Mouse (Mus musculus) thymus, adult 2 months (tissue): ENCODE data around the gene Cd83.

Source experiments
- CTCF ChIP-seq: fragments of 200-500 bp; IDR thresholded peaks from 2 replicates; pipeline ENCODE4 v1.5.1; 2012; ENCODE audit warnings: mild to moderate bottlenecking, control low read depth, low read length, moderate library complexity, borderline replicate concordance; ENCODE audit not compliant: control insufficient read depth, poor library complexity, insufficient read depth; ENCODE audit errors: extremely low read depth
- POLR2A ChIP-seq: fragments of 200-500 bp; IDR thresholded peaks from 2 replicates; pipeline ENCODE4 v1.6.1; 2012; ENCODE audit warnings: mild to moderate bottlenecking, low read length, control low read depth, moderate library complexity; ENCODE audit not compliant: control insufficient read depth, poor library complexity, insufficient read depth; ENCODE audit errors: extremely low read depth

DNA sequence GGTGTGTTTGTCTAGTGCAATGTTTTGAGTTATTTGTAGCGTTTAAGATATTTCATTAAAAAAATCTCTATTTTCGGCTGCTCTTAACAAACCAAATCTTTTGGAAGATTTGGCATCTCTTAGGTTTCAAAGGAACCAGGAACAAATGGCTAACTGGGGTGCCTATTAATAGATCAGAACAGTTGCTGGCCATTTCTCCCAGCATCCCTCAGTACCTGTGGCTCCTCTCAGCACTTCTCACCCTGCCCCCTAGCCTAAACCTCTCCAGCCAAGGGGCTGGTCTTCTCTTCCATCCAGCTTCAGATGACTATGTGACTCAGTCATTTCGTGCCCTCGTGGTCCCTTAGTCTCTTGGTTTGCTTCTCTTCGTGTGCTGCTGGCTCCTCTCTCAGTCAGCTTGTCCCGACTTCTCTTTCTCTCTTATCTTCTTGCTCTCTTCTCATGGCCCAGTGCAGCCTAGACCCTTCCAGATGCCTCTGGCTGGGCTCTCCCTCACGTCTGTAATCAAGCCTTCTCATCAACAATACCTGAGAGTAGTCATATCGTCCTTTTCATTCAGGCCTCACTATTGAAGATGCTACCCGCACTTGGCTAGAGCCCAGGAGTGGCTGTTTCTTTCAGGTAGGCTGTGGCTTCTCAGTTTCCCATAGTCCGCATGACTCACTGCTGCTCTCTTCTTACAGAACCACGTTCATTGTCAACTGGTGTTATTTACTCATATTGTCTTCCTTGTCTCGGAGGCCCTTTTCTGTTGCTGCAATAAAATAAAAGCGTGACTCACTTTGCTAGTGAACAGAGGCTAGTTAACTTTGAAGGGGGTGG, 9.8 kb upstream of the Cd83 start:
- TF ChIP-seq CTCF (no peak), POLR2A (no peak)
